Mouse (Mus musculus) brain, embryonic 18.5 days (tissue): ENCODE results near the gene Olfr209.
"Not testable (repeated sequence)": the region's sequence is repeated elsewhere in the genome, so short reads cannot be mapped to it uniquely, and the experiment has no call there.

Experiments used
- DNase-seq: peaks from one replicate; pipeline ENCODE4 v3.0.0-alpha.2; 2012; ENCODE audit warnings: low read depth, low spot score

The Olfr209 gene

GRCm38 (mm10) chr16:59363893-59364292 is at the start of gene Olfr209:
Olfr209 (minus strand) TSS chr16:59363993.
- DNase-seq: no peak

- no peak for DNase-seq
Measured at GRCm38 (mm10) chr16:59413475-59413874, 49.7 kb upstream of the Olfr209 start.

- DNase-seq: no peak
Measured at GRCm38 (mm10) chr16:59409800-59410199, 46.0 kb upstream of the Olfr209 start.

- no peak for DNase-seq
Measured at GRCm38 (mm10) chr16:59409341-59409748, 45.6 kb upstream of the Olfr209 start.

GRCm38 (mm10) chr16:59407032-59407431 is 43.2 kb upstream of the Olfr209 start, which contains the start of gene Gabrr3:
Gabrr3 (plus strand) TSS chr16:59407332.
- DNase-seq: no peak

- no peak for DNase-seq
Measured at GRCm38 (mm10) chr16:59404798-59405197, 41.0 kb upstream of the Olfr209 start.

GRCm38 (mm10) chr16:59403684-59404083 is 39.9 kb upstream of the Olfr209 start:
- peak; percentile 39 for DNase-seq

GRCm38 (mm10) chr16:59401985-59402384 is 38.2 kb upstream of the Olfr209 start:
- DNase-seq: no peak

GRCm38 (mm10) chr16:59401102-59401501 is 37.3 kb upstream of the Olfr209 start:
- no peak for DNase-seq

- no peak for DNase-seq
Measured at GRCm38 (mm10) chr16:59393300-59393699, 29.5 kb upstream of the Olfr209 start.

- DNase-seq: no peak
Measured at GRCm38 (mm10) chr16:59349146-59349545, 14.6 kb downstream of the Olfr209 start, which contains the start of gene Olfr206. Olfr206 (minus strand) TSS chr16:59349246.

GRCm38 (mm10) chr16:59331038-59331437 is 32.8 kb downstream of the Olfr209 start, which contains the start of gene Olfr205:
Olfr205 (minus strand) TSS chr16:59331138.
- DNase-seq: no peak

GRCm38 (mm10) chr16:59323262-59323661 is 40.5 kb downstream of the Olfr209 start:
- not testable (repeated sequence) for DNase-seq

GRCm38 (mm10) chr16:59318148-59318547 is 45.6 kb downstream of the Olfr209 start, which contains the start of gene Olfr204:
Olfr204 (minus strand) TSS chr16:59318248.
- DNase-seq: no peak
